Mouse (Mus musculus) stomach, embryonic 14.5 days (tissue): ENCODE results near the gene Ccdc88a. TPM values are rescaled to one million over a fixed set of nuclear protein-coding genes. Genes with fewer than 3 reads are reported as not detected.
A peak's percentile ranks its signal among the peaks of the same experiment; 100 is the strongest.

Experiments used
- ATAC-seq: fragments of 200-750 bp; cut with Nextera tagmentation; 2 replicates; pipeline ENCODE4 v1.8.0; 2017; ENCODE audit warnings: low read depth, moderate TSS enrichment; ENCODE audit not compliant: insufficient number of reproducible peaks, insufficient read depth, low FRiP score
- H3K27ac ChIP-seq: fragments of 300-500 bp; sonication (generic); 2 replicates; pipeline ENCODE4 v1.5.1; 2014; ENCODE audit warnings: mild to moderate bottlenecking, low read length, moderate library complexity, mixed read lengths
- H3K27me3 ChIP-seq: fragments of 300-500 bp; sonication (generic); 2 replicates; pipeline ENCODE4 v1.6.1; 2014; ENCODE audit warnings: low read length, control low read depth, mixed read lengths; ENCODE audit not compliant: control insufficient read depth, insufficient read depth
- H3K36me3 ChIP-seq: fragments of 300-500 bp; sonication (generic); 2 replicates; pipeline ENCODE4 v1.6.1; 2014; ENCODE audit warnings: mild to moderate bottlenecking, control low read depth, low read length, moderate library complexity, mixed read lengths; ENCODE audit not compliant: control insufficient read depth, insufficient read depth
- H3K4me1 ChIP-seq: fragments of 300-500 bp; sonication (generic); 2 replicates; pipeline ENCODE4 v1.6.1; 2014; ENCODE audit warnings: low read length, control low read depth, mixed read lengths; ENCODE audit not compliant: control insufficient read depth, insufficient read depth
- H3K4me2 ChIP-seq: fragments of 300-500 bp; sonication (generic); replicated peaks from 2 replicates; pipeline ENCODE4 v1.6.1; 2014; ENCODE audit warnings: low read depth, low read length, control low read depth
- H3K4me3 ChIP-seq: fragments of 300-500 bp; sonication (generic); 2 replicates; pipeline ENCODE4 v1.5.1; 2014; ENCODE audit warnings: low read depth, low read length, control low read depth
- H3K9ac ChIP-seq: fragments of 300-500 bp; sonication (generic); replicated peaks from 2 replicates; pipeline ENCODE4 v1.6.1; 2014; ENCODE audit warnings: low read depth, mild to moderate bottlenecking, control low read depth, low read length, moderate library complexity, mixed read lengths
- H3K9me3 ChIP-seq: fragments of 300-500 bp; sonication (generic); 2 replicates; pipeline ENCODE4 v1.6.1; 2016; ENCODE audit warnings: low read depth, low read length, control low read depth; ENCODE audit not compliant: control insufficient read depth
- WGBS: fragments of 180-500 bp; shearing (Covaris S2); extraction: QIAGEN DNeasy Blood & Tissue Kit; methylation state at CpG from one replicate; pipeline ENCODE4 v1.1.7; 2014; 5-methylcytosine and 5-hydroxymethylcytosine counted together
- polyA plus RNA-seq: library from polyadenylated mRNA; unstranded; fragments of >200 nt; fragmentation: Nextera tagmentation; extraction: Ambion mirVana; gene quantifications from 2 replicates; pipeline ENCODE4 v1.2.1, GENCODE M21; 2014

Ccdc88a gene
- polyA plus RNA-seq, 1 experiment from 2014 or later: 24.1 TPM

DNA sequence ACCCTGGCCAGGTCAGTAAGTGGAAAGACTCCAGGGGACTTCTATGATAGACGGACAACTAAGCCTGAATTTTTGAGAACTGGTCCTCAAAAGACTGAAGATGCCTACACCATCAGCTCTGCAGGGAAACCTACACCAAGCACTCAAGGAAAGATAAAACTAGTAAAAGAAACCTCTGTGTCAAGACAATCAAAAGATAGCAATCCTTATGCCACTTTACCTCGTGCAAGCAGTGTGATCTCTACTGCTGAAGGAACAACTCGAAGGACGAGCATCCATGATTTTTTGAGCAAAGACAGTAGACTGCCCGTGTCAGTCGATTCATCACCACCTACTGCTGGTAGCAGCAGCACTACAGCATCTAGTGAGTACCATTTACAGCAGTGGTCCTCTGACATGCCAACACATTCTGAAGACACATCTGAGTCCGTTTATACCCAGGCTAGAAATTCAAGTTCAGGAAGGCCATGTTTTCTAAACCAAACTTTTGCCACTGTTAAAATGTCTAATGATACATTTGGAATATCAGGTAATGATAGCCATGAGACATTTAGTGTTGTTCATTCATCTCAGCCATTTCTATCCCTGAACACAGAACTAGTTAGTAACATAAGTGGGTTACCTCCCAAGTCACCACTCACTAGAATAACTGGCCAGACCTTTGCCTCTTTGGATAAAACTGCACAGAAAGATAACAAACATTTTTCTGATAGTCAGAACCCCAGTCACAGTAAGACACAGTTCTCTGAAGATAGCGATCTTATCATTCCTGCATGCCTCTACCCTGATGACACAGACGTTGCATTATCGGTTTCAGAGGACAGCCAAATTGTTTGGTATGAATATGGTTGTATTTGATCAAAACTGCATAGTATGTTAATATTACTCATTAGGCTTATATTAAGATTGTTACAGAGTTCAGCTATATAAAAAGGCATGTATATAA lies 130.8 kb downstream of the Ccdc88a start:
- Histone ChIP-seq H3K36me3 (peaks cover 24% of the 10 kb centered on the region), H3K4me1 (no peaks in the 10 kb centered on the region), H3K27me3 (no peaks in the 10 kb centered on the region), H3K4me2 (no peak overlapping the region), H3K9me3 (no peaks in the 10 kb centered on the region), H3K4me3 (no peak overlapping the region), H3K9ac (no peak overlapping the region), H3K27ac (no peak overlapping the region)
- ATAC-seq: no peak
- 86% methylated on average over 10 of the region's 10 CpGs for WGBS

DNA sequence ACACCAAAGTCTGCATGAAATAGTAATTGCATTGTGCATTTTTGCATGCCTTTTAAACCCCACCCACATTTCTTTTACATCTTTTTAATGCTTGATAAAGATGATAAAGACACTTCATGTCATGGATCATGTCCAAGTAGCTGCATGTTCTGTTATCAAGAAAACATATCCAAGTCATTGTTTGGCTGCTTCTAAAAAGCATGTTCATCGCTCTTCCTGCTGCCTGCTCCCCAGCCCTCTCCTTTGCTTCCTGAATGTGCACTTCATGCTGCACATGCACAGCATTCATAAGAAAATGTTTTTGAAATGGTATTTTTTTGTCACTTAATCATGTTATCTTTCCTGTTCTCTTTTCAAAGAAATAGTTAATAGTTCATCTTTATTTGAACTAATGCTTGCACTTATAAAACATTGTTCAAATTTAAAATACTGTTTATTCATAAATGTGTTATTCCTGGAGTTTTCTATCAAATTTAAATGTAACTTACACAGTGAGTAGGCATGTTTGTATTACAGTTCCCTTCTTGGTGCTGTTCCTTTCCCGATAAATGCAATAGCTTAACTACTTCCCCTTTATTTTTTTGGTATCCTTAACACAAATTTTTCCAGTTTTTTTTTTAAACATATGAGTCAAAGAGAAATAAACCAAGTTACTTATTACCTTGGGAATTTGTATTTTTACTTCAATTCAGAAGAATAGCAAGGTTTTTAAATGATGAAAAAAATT lies 131.6 kb downstream of the Ccdc88a start:
- Histone ChIP-seq H3K4me2 (no peak overlapping the region), H3K9me3 (no peaks in the 10 kb centered on the region), H3K27ac (no peak overlapping the region), H3K36me3 (peaks cover 19% of the 10 kb centered on the region; the same call in 1 of the 2 replicates), H3K27me3 (no peaks in the 10 kb centered on the region), H3K4me1 (no peaks in the 10 kb centered on the region), H3K4me3 (no peak overlapping the region), H3K9ac (no peak overlapping the region)
- no peak for ATAC-seq
- 89% methylated on average over 2 of the region's 2 CpGs for WGBS

DNA sequence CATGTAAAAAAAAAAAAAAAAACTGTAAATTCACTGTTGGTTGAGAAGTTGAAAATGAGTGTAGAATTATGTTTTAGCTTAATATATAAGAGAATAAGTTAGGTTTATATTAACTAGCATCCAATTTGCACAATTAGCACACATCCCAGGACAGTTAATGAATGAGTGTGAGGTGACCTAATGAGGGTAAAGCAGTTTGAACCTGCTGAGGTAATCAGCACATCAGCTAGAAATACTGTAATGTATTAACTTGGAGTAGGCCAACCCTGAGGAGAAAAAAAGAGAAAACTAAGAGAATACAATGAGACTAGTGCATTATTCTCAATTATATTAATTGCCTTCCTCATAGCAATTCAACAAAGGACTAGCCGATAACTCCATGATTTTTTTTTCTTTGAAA lies 136.0 kb downstream of the Ccdc88a start:
- Histone ChIP-seq H3K4me1 (no peaks in the 10 kb centered on the region), H3K36me3 (peaks cover 16% of the 10 kb centered on the region), H3K27me3 (no peaks in the 10 kb centered on the region), H3K4me2 (no peak overlapping the region), H3K9ac (no peak overlapping the region), H3K27ac (no peak overlapping the region), H3K4me3 (no peak overlapping the region), H3K9me3 (no peaks in the 10 kb centered on the region)
- 95% methylated on average over 1 of the region's 1 CpGs for WGBS
- no peak for ATAC-seq

DNA sequence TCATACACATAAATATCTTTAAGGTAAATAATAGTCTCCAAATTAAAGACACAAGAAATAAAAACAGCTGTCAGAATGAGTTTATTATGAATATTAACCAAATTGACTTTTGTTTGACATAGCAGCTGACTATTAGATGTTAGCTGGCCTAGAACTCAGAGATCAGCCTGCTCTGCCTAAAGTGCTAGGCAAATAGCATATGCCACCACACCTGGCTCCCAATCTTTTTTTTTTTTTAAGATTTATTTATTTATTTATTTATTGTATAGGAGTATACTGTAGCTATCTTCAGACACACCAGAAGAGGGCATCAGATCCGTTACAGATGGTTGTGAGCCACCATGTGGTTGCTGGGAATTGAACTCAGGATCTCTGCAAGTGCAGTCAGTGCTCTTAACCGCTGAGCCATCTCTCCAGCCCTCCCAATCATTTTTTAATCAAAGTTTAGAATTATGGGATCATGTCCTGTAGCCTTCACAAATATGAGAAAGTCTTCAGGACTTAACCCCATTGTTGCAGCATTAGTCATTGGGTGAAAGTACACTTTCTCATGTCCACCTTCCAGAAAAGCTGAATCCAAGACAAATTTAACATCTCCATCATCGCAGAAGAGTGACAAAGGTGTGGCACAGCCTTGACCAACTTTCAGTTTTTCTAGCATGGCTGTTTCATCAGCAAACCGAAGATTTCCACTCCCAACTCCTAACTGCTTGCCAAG lies 139.5 kb downstream of the Ccdc88a start:
- H3K4me3 ChIP-seq: no peak overlapping the region
- 86% methylated on average over 4 of the region's 4 CpGs for WGBS
- ATAC-seq: no peak
- no peaks in the 10 kb centered on the region for H3K27me3 ChIP-seq
- no peaks in the 10 kb centered on the region for H3K9me3 ChIP-seq
- no peaks in the 10 kb centered on the region for H3K4me1 ChIP-seq
- no peak overlapping the region for H3K9ac ChIP-seq
- no peak overlapping the region for H3K27ac ChIP-seq
- no peak overlapping the region for H3K4me2 ChIP-seq
- peaks cover 4% of the 10 kb centered on the region for H3K36me3 ChIP-seq

DNA sequence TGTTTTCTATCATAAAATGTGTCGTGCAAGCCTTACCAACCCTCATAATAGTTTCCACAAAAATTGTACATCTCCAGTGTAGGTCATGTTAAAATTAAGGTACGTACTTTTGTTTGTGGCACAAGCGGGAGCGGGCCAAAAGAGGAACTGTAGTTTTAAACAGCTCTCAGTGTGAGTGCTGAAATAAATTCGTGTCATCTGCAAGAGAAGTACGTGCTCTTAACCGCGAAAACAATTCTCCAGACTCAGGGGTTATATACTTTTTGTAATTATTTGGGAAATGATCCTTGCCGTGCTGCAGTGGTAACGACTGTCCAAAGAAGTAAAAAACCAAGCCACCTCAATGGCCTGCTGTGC lies 140.8 kb downstream of the Ccdc88a start:
- peak overlapping the region; percentile 68 for H3K9ac ChIP-seq
- no peak for ATAC-seq
- no peaks in the 10 kb centered on the region for H3K9me3 ChIP-seq
- peak overlapping the region; percentile 73 for H3K27ac ChIP-seq
- H3K36me3 ChIP-seq: peaks cover 4% of the 10 kb centered on the region
- peak overlapping the region; percentile 54 for H3K4me3 ChIP-seq
- peak overlapping the region; percentile 60 for H3K4me2 ChIP-seq
- no peaks in the 10 kb centered on the region for H3K27me3 ChIP-seq
- no peaks in the 10 kb centered on the region for H3K4me1 ChIP-seq
- 15% methylated on average over 10 of the region's 10 CpGs for WGBS

DNA sequence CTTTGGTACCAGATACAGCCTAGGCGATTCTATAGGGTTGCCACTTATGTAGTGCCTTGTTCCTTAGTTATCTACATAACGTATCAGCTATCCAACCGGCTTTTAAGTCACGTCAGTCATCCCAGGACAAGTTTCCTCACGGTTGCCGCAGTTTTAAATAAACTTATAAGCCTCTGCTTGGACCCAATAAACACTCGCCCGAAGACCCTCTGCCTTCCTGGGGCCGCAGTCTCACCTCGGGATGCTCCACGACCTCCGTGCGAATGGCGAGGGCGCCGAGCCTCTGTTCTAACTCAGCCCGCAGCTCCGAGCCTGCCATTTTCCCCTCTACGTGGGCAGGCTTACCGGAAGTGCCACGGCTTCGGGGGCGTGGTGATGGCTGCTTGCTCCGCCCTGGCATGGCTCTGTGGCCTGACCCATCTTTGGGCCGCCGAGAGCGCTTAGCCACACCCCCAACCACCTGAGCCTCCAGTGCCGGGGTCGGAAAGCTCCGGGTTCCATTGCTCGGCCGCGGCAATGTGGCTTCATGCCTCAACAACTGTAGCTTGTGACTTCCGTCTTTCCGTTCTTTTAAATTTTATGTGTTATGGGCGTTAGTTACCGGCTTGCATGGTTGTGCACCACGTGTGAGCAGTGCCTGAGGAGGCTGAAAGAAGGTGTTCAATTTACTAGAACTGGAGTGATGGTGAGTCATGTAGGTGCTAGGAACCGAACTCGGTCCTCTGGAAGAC lies 141.4 kb downstream of the Ccdc88a start, which contains the start of gene Prorsd1:
TSS of gene Prorsd1 (minus strand) at position 352 of the 731 bp plus-strand sequence.
- 3% methylated on average over 40 of the region's 40 CpGs for WGBS
- peak within 1 kb of the TSS; percentile 68 for H3K9ac ChIP-seq
- peaks cover 4% of the 10 kb centered on the region for H3K36me3 ChIP-seq
- no peaks in the 10 kb centered on the region for H3K9me3 ChIP-seq
- peak within 1 kb of the TSS; percentile 73 for H3K27ac ChIP-seq
- H3K27me3 ChIP-seq: no peaks in the 10 kb centered on the region
- H3K4me2 ChIP-seq: peak within 1 kb of the TSS; percentile 60
- peak within 1 kb of the TSS; percentile 54 for H3K4me3 ChIP-seq
- no peaks in the 10 kb centered on the region for H3K4me1 ChIP-seq
- ATAC-seq: peak; percentile 98

DNA sequence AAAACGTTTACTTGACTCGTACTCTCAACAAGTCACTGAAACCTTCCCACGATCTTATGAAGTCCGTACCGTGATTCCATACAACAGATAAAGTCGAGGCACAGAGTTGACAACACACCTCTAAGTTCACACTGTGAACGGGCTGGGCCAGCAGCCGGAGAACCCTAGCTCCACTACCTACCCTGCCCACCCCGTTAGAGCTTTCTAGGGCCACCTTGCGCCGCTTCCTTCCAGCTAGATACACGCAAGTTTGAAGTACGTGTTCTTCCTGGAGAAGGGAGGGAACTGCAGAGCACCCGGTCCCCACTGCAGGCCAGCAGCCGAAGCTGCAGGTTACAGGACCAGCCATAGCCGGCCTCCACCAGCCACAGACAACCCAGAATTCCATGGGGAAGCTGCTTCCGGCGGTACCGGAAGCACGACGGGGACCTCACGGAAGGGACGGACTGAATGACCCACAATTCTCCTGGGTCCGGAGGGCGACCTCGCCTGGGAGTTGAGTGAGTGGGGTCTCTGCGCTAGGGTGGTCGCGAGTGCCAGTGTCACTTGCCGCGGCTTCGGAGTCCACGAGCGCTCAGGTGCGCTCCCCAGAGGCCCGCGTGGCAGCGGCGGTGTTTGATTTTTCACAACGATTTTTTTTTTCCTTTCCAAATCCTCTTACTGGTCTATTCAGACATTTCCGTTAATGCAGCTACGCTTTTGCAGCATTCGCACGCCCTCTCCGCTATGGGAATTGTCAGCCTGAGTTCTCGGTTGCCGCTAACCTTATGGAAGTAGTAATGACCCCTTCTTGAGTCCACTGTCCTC lies 152.7 kb downstream of the Ccdc88a start, which contains the start of gene Mtif2:
TSS of gene Mtif2 (plus strand) at position 421 of the 807 bp plus-strand sequence.
- Histone ChIP-seq H3K4me3 (peak within 1 kb of the TSS; percentile 69), H3K36me3 (peaks cover 11% of the 10 kb centered on the region), H3K4me2 (peak within 1 kb of the TSS; percentile 76), H3K9ac (peak within 1 kb of the TSS; percentile 79), H3K27ac (peak within 1 kb of the TSS; percentile 80), H3K9me3 (no peaks in the 10 kb centered on the region), H3K4me1 (peaks cover 3% of the 10 kb centered on the region), H3K27me3 (no peaks in the 10 kb centered on the region)
- 3% methylated on average over 47 of the region's 47 CpGs for WGBS
- peak; percentile 94 for ATAC-seq
